Mouse (Mus musculus): ENCODE data around the gene Nap1l1.

DNA sequence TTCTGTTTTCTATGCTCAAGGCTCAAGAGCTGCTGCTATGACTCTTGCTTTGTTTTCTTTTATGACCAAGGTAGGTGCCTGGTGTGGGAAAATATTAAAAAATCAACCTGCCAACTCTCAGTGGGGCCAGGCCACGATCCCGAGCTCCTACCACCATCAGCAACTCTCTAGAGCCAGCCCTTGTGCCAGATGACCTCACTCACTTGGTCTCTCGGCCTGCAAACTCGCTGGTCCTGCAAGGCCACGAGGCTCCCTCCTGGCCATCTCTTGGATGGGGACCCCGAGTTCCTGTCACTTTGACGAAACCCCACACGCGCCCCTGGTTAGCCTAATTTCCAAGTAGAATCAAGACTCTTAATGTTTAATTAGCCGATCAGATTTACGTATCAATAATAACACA is 20.6 kb upstream of the Nap1l1 start:
- TF ChIP-seq POLR2A (IDR thresholded peaks at IDR 0.05; ENCODE audit: extremely low read depth, insufficient read depth, low read length) (no peak), CTCF (IDR thresholded peaks at IDR 0.05; ENCODE audit: extremely low read depth, insufficient read depth, low read length) (no peak)
